Mouse (Mus musculus): ENCODE measurements around the gene Sdsl. TPM values are rescaled to one million over a fixed set of nuclear protein-coding genes. Genes with fewer than 3 reads are reported as not detected.

The Sdsl gene
- polyA plus RNA-seq, 1 experiment: 10.0 TPM

DNA sequence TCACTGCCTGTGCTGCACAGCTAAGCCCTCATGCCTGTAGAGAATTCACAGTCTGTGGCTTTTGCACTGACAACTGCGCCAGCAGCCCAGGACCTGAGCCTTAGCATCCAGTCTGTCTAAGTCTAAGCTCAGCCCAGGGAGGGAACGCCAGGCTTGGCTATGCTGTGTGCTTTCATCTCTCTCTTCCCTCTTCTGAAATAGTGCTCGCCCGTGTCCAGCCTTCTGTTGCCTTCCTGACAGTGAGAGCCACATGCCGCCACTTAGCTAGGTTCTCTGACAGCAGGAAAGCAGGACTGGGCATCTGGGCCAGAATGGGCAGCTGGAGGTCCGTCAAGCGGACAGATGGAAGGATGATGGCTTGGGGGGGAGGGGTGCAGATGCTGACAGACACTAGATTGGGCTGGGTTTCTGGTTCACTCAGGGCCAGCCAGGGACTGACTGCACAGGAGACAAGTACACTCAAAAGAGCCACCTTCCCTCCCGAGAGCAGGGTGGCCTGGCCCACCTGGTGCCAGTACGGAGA lies 21.3 kb upstream of the Sdsl start:
- H3K36me3 ChIP-seq (ENCODE audit: control insufficient read depth, insufficient read depth, low read length): no peaks in the 10 kb centered on the region
- H3K27me3 ChIP-seq (replicated peaks; ENCODE audit: control insufficient read depth, insufficient read depth, low read length): no peaks in the 10 kb centered on the region
- H3K27ac ChIP-seq (ENCODE audit: insufficient read depth, low read depth, low read length): no peak overlapping the region
- 0 out of 2 replicates have a peak, but pooled peaks cover 5% of the 10 kb centered on the region for H3K4me1 ChIP-seq (ENCODE audit: control insufficient read depth, insufficient read depth, low read length)
- no peak for DNase-seq
- no peak overlapping the region for H3K4me3 ChIP-seq (ENCODE audit: insufficient read depth, low read depth, low read length)
- TF ChIP-seq POLR2A (IDR thresholded peaks at IDR 0.05; ENCODE audit: low read depth, low read length) (no peak), CTCF (conservative IDR thresholded peaks at IDR 0.05; ENCODE audit: insufficient read depth, insufficient read length, low read depth, low read length) (no peak)
- 90% methylated on average over 9 of the region's 9 CpGs for WGBS

DNA sequence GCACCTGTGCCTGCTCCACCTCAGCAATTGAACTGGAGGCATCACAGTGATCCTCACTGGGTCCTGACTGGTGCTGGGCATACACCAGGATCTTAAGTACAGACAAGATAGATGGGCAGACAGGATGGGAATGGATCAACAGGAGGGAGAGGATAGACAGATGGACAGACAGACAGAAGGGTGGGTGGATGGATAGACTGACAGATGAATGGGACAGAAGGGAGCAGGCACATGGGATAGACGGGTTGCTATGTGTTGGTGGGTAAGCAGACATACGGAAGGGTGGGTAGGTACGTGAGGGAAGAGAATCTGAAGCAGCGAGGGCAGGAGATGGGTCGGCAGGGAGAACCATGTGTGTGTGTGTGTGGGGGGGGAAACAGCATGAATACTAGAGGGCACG lies 20.8 kb upstream of the Sdsl start:
- no peaks in the 10 kb centered on the region for H3K27me3 ChIP-seq (replicated peaks; ENCODE audit: control insufficient read depth, insufficient read depth, low read length)
- H3K27ac ChIP-seq (ENCODE audit: insufficient read depth, low read depth, low read length): no peak overlapping the region
- DNase-seq: no peak
- H3K4me3 ChIP-seq (ENCODE audit: insufficient read depth, low read depth, low read length): no peak overlapping the region
- TF ChIP-seq POLR2A (IDR thresholded peaks at IDR 0.05; ENCODE audit: low read depth, low read length): no peak
- no peak for TF ChIP-seq CTCF (conservative IDR thresholded peaks at IDR 0.05; ENCODE audit: insufficient read depth, insufficient read length, low read depth, low read length)
- H3K36me3 ChIP-seq (ENCODE audit: control insufficient read depth, insufficient read depth, low read length): no peaks in the 10 kb centered on the region
- 0 out of 2 replicates have a peak, but pooled peaks cover 5% of the 10 kb centered on the region for H3K4me1 ChIP-seq (ENCODE audit: control insufficient read depth, insufficient read depth, low read length)
- WGBS: 92% methylated on average over 6 of the region's 6 CpGs

DNA sequence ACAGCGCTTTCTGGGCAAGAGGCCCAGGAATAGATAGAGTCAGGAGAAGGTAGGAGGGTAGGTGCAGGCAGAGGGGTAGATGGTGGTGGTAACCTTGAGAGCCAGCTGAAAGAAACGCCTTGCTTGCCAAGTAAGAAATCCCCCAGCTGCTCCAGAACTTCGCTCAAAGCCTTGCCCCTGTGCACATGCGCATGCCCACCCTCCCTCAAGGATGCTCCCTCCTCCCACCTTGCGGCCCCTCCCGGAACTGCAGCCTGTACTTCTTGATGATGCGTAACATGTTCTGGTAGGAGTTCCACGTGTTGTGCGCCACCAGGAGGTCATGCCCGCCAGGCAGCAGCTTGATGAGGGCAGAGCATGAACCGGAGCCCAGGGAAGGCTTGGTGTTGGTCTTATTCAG lies 19.8 kb upstream of the Sdsl start:
- Histone ChIP-seq H3K36me3 (ENCODE audit: control insufficient read depth, insufficient read depth, low read length) (no peaks in the 10 kb centered on the region), H3K4me3 (ENCODE audit: insufficient read depth, low read depth, low read length) (no peak overlapping the region), H3K4me1 (ENCODE audit: control insufficient read depth, insufficient read depth, low read length) (0 out of 2 replicates have a peak, but pooled peaks cover 5% of the 10 kb centered on the region), H3K27me3 (replicated peaks; ENCODE audit: control insufficient read depth, insufficient read depth, low read length) (no peaks in the 10 kb centered on the region), H3K27ac (ENCODE audit: insufficient read depth, low read depth, low read length) (no peak overlapping the region)
- peak; percentile 33 for DNase-seq
- TF ChIP-seq POLR2A (IDR thresholded peaks at IDR 0.05; ENCODE audit: low read depth, low read length) (no peak), CTCF (conservative IDR thresholded peaks at IDR 0.05; ENCODE audit: insufficient read depth, insufficient read length, low read depth, low read length) (no peak; the same call in 1 of the 2 replicates)
- WGBS: 71% methylated on average over 11 of the region's 11 CpGs

DNA sequence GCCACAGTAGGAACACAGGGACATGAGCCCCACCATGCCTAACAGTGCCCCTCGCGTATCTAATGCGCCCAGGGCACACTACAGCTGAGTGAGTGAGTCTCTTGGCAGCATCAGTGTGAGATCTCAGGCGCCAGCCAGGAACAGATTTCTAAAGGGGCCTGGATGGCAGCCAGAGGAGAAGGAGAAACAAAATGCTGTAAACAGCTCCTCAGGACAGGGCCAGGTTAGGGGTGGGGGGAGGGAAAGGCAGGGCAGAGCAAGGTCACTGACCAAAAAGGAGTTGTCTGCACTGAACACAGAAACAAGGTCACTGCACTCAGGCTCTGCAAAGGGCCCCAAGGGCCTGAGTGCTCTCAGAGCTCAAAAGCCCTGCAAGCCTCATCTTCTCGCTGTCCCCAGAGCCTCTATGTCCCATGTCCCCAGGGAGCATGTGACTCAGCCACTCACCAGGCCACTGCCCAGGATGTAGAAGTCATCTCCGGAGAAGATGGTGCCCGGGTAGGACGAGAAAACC lies 18.1 kb upstream of the Sdsl start:
- Histone ChIP-seq H3K27ac (ENCODE audit: insufficient read depth, low read depth, low read length) (peak overlapping the region; percentile 54), H3K4me1 (ENCODE audit: control insufficient read depth, insufficient read depth, low read length) (0 out of 2 replicates have a peak, but pooled peaks cover 5% of the 10 kb centered on the region), H3K4me3 (ENCODE audit: insufficient read depth, low read depth, low read length) (no peak overlapping the region), H3K36me3 (ENCODE audit: control insufficient read depth, insufficient read depth, low read length) (no peaks in the 10 kb centered on the region), H3K27me3 (replicated peaks; ENCODE audit: control insufficient read depth, insufficient read depth, low read length) (no peaks in the 10 kb centered on the region)
- TF ChIP-seq POLR2A (IDR thresholded peaks at IDR 0.05; ENCODE audit: low read depth, low read length) (no peak), CTCF (conservative IDR thresholded peaks at IDR 0.05; ENCODE audit: insufficient read depth, insufficient read length, low read depth, low read length) (no peak)
- DNase-seq: peak; percentile 83
- 38% methylated on average over 8 of the region's 8 CpGs for WGBS

DNA sequence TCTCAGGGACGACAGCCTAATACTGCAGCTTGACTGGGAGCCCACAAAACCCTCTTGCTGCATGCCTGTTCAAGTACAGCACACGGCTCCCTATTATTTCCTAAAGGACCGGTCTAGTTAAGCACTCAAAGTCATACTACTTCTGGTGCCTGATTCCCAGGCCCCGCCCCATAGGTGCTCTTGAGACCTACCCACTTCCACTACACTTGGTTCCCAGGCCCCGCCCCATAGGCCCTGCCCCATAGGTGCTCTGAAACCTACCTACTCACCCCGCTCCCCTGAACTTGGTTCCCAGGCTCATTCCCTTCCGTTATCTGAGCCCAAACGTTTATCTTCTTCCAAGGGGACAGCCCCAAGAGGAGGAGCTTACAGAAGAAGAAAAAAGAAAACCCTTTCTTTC lies 15.2 kb upstream of the Sdsl start:
- WGBS: 86% methylated on average over 8 of the region's 8 CpGs
- no peaks in the 10 kb centered on the region for H3K36me3 ChIP-seq (ENCODE audit: control insufficient read depth, insufficient read depth, low read length)
- no peak for DNase-seq
- no peak overlapping the region for H3K27ac ChIP-seq (ENCODE audit: insufficient read depth, low read depth, low read length)
- H3K4me3 ChIP-seq (ENCODE audit: insufficient read depth, low read depth, low read length): no peak overlapping the region
- no peaks in the 10 kb centered on the region for H3K27me3 ChIP-seq (replicated peaks; ENCODE audit: control insufficient read depth, insufficient read depth, low read length)
- H3K4me1 ChIP-seq (ENCODE audit: control insufficient read depth, insufficient read depth, low read length): 0 out of 2 replicates have a peak, but pooled peaks cover 2% of the 10 kb centered on the region
- TF ChIP-seq CTCF (conservative IDR thresholded peaks at IDR 0.05; ENCODE audit: insufficient read depth, insufficient read length, low read depth, low read length) (no peak), POLR2A (IDR thresholded peaks at IDR 0.05; ENCODE audit: low read depth, low read length) (no peak)

DNA sequence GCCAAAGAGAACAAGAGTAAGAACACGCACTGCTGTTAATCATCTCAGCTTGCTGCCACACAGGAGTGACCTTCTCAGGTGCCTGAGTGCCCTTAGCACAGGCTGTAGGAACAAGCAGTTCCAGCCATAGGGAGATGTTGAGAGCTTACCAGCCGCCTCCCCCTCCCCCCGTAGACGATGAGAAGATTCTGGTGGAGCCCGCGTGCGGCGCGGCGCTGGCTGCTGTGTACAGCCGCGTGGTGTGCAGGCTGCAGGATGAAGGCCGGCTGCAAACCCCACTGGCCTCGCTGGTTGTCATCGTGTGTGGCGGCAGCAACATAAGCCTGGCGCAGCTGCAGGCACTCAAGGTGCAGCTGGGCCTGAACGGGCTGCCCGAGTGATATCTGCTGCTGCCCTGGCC lies 10.8 kb upstream of the Sdsl start:
- WGBS: 81% methylated on average over 19 of the region's 19 CpGs

DNA sequence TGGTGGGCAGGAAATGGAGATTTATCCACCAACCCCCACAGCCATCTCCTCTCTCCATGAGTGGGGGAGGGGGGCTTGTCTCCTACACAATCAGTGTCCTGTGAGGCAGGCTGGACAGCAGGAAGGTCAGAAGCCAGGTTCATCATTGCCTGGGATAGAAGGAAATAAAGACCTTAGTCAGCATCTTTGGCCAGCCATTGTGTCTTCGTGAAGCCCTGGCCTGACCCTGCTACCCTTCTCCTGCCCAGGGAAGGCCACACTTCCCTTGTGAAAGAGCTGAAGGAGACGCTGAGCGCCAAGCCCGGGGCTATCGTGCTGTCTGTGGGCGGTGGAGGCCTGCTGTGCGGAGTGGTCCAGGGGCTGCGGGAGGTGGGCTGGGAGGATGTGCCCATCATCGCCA lies 8.6 kb upstream of the Sdsl start:
- Histone ChIP-seq H3K27me3 (replicated peaks; ENCODE audit: control insufficient read depth, insufficient read depth, low read length) (no peaks in the 10 kb centered on the region), H3K4me1 (ENCODE audit: control insufficient read depth, insufficient read depth, low read length) (no peaks in the 10 kb centered on the region), H3K36me3 (ENCODE audit: control insufficient read depth, insufficient read depth, low read length) (no peaks in the 10 kb centered on the region), H3K4me3 (ENCODE audit: insufficient read depth, low read depth, low read length) (no peak overlapping the region), H3K27ac (ENCODE audit: insufficient read depth, low read depth, low read length) (no peak overlapping the region)
- TF ChIP-seq POLR2A (IDR thresholded peaks at IDR 0.05; ENCODE audit: low read depth, low read length) (no peak), CTCF (conservative IDR thresholded peaks at IDR 0.05; ENCODE audit: insufficient read depth, insufficient read length, low read depth, low read length) (no peak)
- WGBS: 53% methylated on average over 9 of the region's 9 CpGs
- no peak for DNase-seq

More for the DNA sequence above, 10.8 kb upstream of the Sdsl start:
- H3K4me3 ChIP-seq (ENCODE audit: insufficient read depth, low read depth, low read length): no peak overlapping the region
- H3K36me3 ChIP-seq (ENCODE audit: control insufficient read depth, insufficient read depth, low read length): no peaks in the 10 kb centered on the region
- no peak overlapping the region for H3K27ac ChIP-seq (ENCODE audit: insufficient read depth, low read depth, low read length)
- no peaks in the 10 kb centered on the region for H3K4me1 ChIP-seq (ENCODE audit: control insufficient read depth, insufficient read depth, low read length)
- no peak for DNase-seq
- H3K27me3 ChIP-seq (replicated peaks; ENCODE audit: control insufficient read depth, insufficient read depth, low read length): no peaks in the 10 kb centered on the region
- TF ChIP-seq POLR2A (IDR thresholded peaks at IDR 0.05; ENCODE audit: low read depth, low read length): no peak

All from kidney, adult 2 months (tissue).